Mouse (Mus musculus): ENCODE data around the gene Hmgb1. TPM values are rescaled to one million over a fixed set of nuclear protein-coding genes. Genes with fewer than 3 reads are reported as not detected.

Gene Hmgb1
- polyA plus RNA-seq, 1 experiment from 2014 or later: 1,555 TPM

DNA sequence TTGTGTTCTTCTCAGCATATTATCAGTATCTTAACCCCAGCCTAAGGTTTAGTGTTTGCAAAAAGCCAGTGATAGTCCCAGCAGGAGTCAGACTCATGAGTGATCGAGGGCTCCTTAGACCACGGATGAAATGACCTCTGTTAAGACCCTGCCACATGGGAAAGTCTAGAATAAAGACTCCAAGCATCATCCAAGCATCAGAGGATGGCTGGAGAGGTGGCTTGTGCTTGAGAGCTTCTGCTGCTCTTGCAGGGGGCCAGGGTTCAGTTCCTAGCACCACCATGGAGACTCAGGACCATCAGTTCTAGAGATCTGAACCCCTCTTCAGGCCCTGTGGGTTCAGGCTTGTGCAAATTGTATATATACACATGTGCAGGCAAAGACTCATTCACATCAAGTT, 16.2 kb downstream of the Hmgb1 start:
- Histone ChIP-seq H3K9me3 (ENCODE audit: control insufficient read depth, low read depth, low read length) (no peaks in the 10 kb centered on the region), H3K27ac (ENCODE audit: low read length) (no peak overlapping the region), H3K36me3 (ENCODE audit: control insufficient read depth, insufficient read depth, low read length) (no peaks in the 10 kb centered on the region), H3K9ac (replicated peaks; ENCODE audit: low read depth, low read length) (no peak overlapping the region), H3K27me3 (ENCODE audit: control insufficient read depth, insufficient read depth, low read length) (no peaks in the 10 kb centered on the region), H3K4me2 (replicated peaks; ENCODE audit: low read depth, low read length) (no peak overlapping the region), H3K4me3 (ENCODE audit: low read depth, low read length) (no peak overlapping the region), H3K4me1 (ENCODE audit: control insufficient read depth, insufficient read depth, low read length) (no peaks in the 10 kb centered on the region)
- WGBS: 90% methylated on average over 2 of the region's 2 CpGs
- no peak for ATAC-seq (ENCODE audit: insufficient number of reproducible peaks, insufficient read depth, low FRiP score, low read depth)

DNA sequence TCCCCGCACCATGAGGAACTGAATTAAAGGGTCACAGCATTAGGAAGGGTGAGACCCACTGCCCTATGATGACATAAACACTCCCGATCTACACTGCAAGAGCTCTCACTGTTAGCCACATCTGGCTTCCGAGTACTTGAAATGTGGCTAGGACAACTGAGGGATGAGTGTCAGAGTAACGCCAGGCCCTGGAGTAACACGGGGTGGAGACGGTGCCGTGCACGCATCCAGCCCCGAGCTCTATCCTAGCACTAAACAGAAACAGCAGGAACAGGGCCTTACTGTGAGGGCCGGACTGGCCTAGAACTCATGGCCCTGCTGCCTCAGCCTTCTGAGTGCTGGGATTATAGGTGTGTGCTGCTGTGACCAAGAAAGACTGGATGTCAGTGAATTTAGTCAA, 18.3 kb downstream of the Hmgb1 start:
- Histone ChIP-seq H3K36me3 (ENCODE audit: control insufficient read depth, insufficient read depth, low read length) (no peaks in the 10 kb centered on the region), H3K27me3 (ENCODE audit: control insufficient read depth, insufficient read depth, low read length) (no peaks in the 10 kb centered on the region), H3K27ac (ENCODE audit: low read length) (no peak overlapping the region), H3K9ac (replicated peaks; ENCODE audit: low read depth, low read length) (no peak overlapping the region), H3K9me3 (ENCODE audit: control insufficient read depth, low read depth, low read length) (no peaks in the 10 kb centered on the region), H3K4me3 (ENCODE audit: low read depth, low read length) (no peak overlapping the region), H3K4me1 (ENCODE audit: control insufficient read depth, insufficient read depth, low read length) (no peaks in the 10 kb centered on the region), H3K4me2 (replicated peaks; ENCODE audit: low read depth, low read length) (no peak overlapping the region)
- WGBS: 90% methylated on average over 10 of the region's 10 CpGs
- ATAC-seq (ENCODE audit: insufficient number of reproducible peaks, insufficient read depth, low FRiP score, low read depth): no peak

DNA sequence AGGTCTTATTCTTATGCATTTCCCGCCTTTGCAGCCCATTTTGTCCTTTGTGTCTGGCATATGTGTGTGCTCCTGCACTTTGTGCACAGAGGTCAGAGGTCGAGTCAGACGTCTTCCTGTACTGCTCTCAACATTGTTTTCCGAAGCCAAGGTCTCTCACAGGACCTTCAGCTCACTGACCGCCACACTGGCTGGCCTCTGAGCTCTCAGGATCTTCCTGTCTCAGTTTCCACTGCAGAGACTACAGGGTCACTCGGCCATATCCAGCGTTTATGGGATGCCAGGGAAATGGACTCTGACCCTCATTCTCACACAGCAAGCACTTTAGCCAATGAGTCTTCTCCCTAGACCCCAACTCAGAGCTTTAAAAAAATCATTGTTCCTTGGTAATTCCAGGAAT, 19.4 kb downstream of the Hmgb1 start:
- no peak overlapping the region for H3K4me3 ChIP-seq (ENCODE audit: low read depth, low read length)
- H3K36me3 ChIP-seq (ENCODE audit: control insufficient read depth, insufficient read depth, low read length): no peaks in the 10 kb centered on the region
- WGBS: 49% methylated on average over 7 of the region's 7 CpGs
- no peaks in the 10 kb centered on the region for H3K9me3 ChIP-seq (ENCODE audit: control insufficient read depth, low read depth, low read length)
- H3K4me2 ChIP-seq (replicated peaks; ENCODE audit: low read depth, low read length): no peak overlapping the region
- H3K27me3 ChIP-seq (ENCODE audit: control insufficient read depth, insufficient read depth, low read length): no peaks in the 10 kb centered on the region
- H3K9ac ChIP-seq (replicated peaks; ENCODE audit: low read depth, low read length): no peak overlapping the region
- H3K27ac ChIP-seq (ENCODE audit: low read length): no peak overlapping the region
- no peak for ATAC-seq (ENCODE audit: insufficient number of reproducible peaks, insufficient read depth, low FRiP score, low read depth)
- no peaks in the 10 kb centered on the region for H3K4me1 ChIP-seq (ENCODE audit: control insufficient read depth, insufficient read depth, low read length)

DNA sequence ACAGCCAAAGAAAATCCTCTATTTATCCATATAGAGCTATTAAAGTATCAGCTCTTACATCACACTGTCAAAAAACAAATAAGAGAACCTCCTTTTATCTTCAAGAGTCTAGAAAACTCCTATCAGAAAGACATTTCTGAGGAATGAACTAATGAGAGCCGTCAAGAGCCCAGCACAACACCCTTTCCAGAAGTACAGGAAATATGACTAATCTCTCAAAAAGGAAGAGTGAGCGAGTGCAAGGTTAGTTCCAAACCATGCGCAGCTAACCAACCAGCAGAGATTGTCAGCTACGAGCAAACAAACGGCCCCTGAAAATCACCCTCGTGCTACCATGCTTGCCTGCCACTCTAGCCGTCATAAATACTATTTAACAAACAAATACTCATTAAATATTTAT, 21.4 kb downstream of the Hmgb1 start:
- Histone ChIP-seq H3K27me3 (ENCODE audit: control insufficient read depth, insufficient read depth, low read length) (no peaks in the 10 kb centered on the region), H3K4me1 (ENCODE audit: control insufficient read depth, insufficient read depth, low read length) (no peaks in the 10 kb centered on the region), H3K9me3 (ENCODE audit: control insufficient read depth, low read depth, low read length) (no peaks in the 10 kb centered on the region), H3K9ac (replicated peaks; ENCODE audit: low read depth, low read length) (no peak overlapping the region), H3K27ac (ENCODE audit: low read length) (no peak overlapping the region), H3K4me3 (ENCODE audit: low read depth, low read length) (no peak overlapping the region), H3K36me3 (ENCODE audit: control insufficient read depth, insufficient read depth, low read length) (no peaks in the 10 kb centered on the region), H3K4me2 (replicated peaks; ENCODE audit: low read depth, low read length) (no peak overlapping the region)
- no peak for ATAC-seq (ENCODE audit: insufficient number of reproducible peaks, insufficient read depth, low FRiP score, low read depth)
- 81% methylated on average over 7 of the region's 7 CpGs for WGBS

DNA sequence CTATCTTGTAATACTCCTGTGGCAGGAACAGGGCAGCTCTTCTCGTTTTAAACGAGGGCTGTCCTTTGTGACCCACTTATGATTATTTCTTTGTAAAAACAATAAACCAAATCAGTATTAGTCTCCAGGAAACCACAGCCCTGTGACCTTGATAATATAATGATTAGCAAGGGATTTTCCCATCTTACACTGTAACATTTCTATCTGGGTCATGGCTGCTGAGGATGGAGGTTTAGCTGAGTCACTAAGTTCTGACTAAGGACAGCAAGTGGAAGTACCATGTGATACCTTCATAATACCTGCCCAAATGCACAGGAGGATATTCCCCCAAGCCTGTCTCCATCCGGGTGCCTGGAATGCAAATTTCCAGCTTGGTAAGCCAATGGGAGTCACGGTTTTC, 23.8 kb downstream of the Hmgb1 start:
- Histone ChIP-seq H3K4me3 (ENCODE audit: low read depth, low read length) (no peak overlapping the region), H3K27ac (ENCODE audit: low read length) (no peak overlapping the region), H3K4me1 (ENCODE audit: control insufficient read depth, insufficient read depth, low read length) (no peaks in the 10 kb centered on the region), H3K27me3 (ENCODE audit: control insufficient read depth, insufficient read depth, low read length) (no peaks in the 10 kb centered on the region), H3K4me2 (replicated peaks; ENCODE audit: low read depth, low read length) (no peak overlapping the region), H3K9ac (replicated peaks; ENCODE audit: low read depth, low read length) (no peak overlapping the region), H3K36me3 (ENCODE audit: control insufficient read depth, insufficient read depth, low read length) (no peaks in the 10 kb centered on the region), H3K9me3 (ENCODE audit: control insufficient read depth, low read depth, low read length) (no peaks in the 10 kb centered on the region)
- no peak for ATAC-seq (ENCODE audit: insufficient number of reproducible peaks, insufficient read depth, low FRiP score, low read depth)
- WGBS: 81% methylated on average over 4 of the region's 4 CpGs

DNA sequence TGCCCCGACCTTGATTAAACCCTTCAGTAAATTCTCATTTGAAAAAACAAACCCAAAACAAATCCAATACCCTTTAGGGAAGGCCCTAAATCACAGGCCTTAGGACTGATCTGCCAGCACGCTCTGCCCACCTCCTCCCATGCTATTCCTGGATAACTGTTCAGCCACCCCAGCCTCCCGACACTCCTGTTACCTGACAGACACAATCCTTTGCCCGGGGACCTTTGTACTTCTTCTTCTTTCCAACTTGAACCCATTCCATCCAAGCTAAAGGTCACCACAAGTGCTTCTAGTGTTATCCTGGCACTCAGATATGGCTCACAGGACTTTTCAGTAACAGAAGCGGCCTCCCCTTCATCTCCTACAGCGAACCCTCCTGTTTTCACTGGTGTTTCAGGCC, 25.3 kb downstream of the Hmgb1 start:
- no peak overlapping the region for H3K4me3 ChIP-seq (ENCODE audit: low read depth, low read length)
- ATAC-seq (ENCODE audit: insufficient number of reproducible peaks, insufficient read depth, low FRiP score, low read depth): no peak
- no peaks in the 10 kb centered on the region for H3K9me3 ChIP-seq (ENCODE audit: control insufficient read depth, low read depth, low read length)
- WGBS: 84% methylated on average over 6 of the region's 6 CpGs
- no peaks in the 10 kb centered on the region for H3K27me3 ChIP-seq (ENCODE audit: control insufficient read depth, insufficient read depth, low read length)
- H3K36me3 ChIP-seq (ENCODE audit: control insufficient read depth, insufficient read depth, low read length): no peaks in the 10 kb centered on the region
- no peak overlapping the region for H3K9ac ChIP-seq (replicated peaks; ENCODE audit: low read depth, low read length)
- no peaks in the 10 kb centered on the region for H3K4me1 ChIP-seq (ENCODE audit: control insufficient read depth, insufficient read depth, low read length)
- H3K4me2 ChIP-seq (replicated peaks; ENCODE audit: low read depth, low read length): no peak overlapping the region
- no peak overlapping the region for H3K27ac ChIP-seq (ENCODE audit: low read length)

DNA sequence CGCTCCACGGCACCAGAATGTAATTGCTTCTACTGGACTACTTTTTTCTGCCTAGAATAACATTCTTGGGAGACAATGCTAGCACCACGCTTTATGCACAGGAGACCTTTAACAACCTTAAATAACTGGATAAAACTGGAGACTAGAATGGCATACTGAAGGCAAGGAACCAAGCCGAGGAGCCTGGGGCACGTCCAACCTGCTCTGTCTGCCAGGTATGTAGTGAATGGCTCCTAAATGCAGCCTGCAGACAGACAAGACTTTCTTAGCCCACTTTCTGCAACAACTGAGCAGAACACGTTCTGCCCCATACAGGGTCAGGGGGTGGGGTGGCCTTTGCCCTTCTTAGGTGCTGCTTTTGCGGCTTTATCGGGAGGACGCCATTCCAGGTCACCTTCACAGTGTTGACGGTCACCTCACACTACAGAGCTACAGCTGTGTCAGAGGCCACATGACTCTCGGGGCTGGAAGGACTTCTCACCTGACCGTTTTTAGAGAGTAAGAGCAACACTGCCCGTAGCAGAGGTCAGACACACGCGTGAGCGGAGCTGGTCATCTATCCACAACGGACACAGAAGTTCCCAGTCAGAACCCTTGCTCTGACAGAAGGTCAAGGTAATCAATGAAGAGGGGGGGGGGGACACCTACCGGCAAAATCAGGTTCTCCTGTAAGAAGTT, 27.3 kb downstream of the Hmgb1 start:
- 0 out of 2 replicates have a peak, but pooled peaks cover 4% of the 10 kb centered on the region for H3K4me1 ChIP-seq (ENCODE audit: control insufficient read depth, insufficient read depth, low read length)
- WGBS: 87% methylated on average over 18 of the region's 18 CpGs
- no peak overlapping the region for H3K4me3 ChIP-seq (ENCODE audit: low read depth, low read length)
- no peak overlapping the region for H3K27ac ChIP-seq (ENCODE audit: low read length)
- H3K27me3 ChIP-seq (ENCODE audit: control insufficient read depth, insufficient read depth, low read length): no peaks in the 10 kb centered on the region
- no peaks in the 10 kb centered on the region for H3K9me3 ChIP-seq (ENCODE audit: control insufficient read depth, low read depth, low read length)
- H3K9ac ChIP-seq (replicated peaks; ENCODE audit: low read depth, low read length): no peak overlapping the region
- no peak for ATAC-seq (ENCODE audit: insufficient number of reproducible peaks, insufficient read depth, low FRiP score, low read depth)
- no peak overlapping the region for H3K4me2 ChIP-seq (replicated peaks; ENCODE audit: low read depth, low read length)
- no peaks in the 10 kb centered on the region for H3K36me3 ChIP-seq (ENCODE audit: control insufficient read depth, insufficient read depth, low read length)

DNA sequence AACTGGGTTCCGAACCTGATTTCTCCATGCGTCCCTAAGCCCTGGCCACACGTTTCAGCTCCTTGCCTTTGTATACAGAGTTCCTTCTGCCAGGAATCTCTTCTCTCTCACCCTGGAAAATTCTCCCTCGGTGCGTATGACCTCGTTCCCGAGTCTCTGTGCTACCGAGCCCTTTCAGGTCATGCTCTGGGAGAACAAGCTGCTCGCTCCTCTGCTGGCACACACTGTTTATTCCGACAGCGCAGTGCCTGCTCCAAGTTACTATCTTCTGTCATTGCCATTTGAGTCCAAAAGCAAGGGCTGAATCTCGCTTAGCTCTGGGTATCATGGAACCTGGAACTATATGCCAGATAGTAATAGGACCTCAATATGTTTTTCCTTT, 31.5 kb downstream of the Hmgb1 start:
- peak overlapping the region; percentile 62; the same call in 1 of the 2 replicates for H3K27ac ChIP-seq (ENCODE audit: low read length)
- no peak overlapping the region for H3K4me2 ChIP-seq (replicated peaks; ENCODE audit: low read depth, low read length)
- H3K27me3 ChIP-seq (ENCODE audit: control insufficient read depth, insufficient read depth, low read length): no peaks in the 10 kb centered on the region
- no peak overlapping the region for H3K4me3 ChIP-seq (ENCODE audit: low read depth, low read length)
- no peak; the same call in 1 of the 2 replicates for ATAC-seq (ENCODE audit: insufficient number of reproducible peaks, insufficient read depth, low FRiP score, low read depth)
- 0 out of 2 replicates have a peak, but pooled peaks cover 4% of the 10 kb centered on the region for H3K4me1 ChIP-seq (ENCODE audit: control insufficient read depth, insufficient read depth, low read length)
- no peaks in the 10 kb centered on the region for H3K9me3 ChIP-seq (ENCODE audit: control insufficient read depth, low read depth, low read length)
- H3K9ac ChIP-seq (replicated peaks; ENCODE audit: low read depth, low read length): no peak overlapping the region
- 51% methylated on average over 12 of the region's 12 CpGs for WGBS
- H3K36me3 ChIP-seq (ENCODE audit: control insufficient read depth, insufficient read depth, low read length): no peaks in the 10 kb centered on the region

All from stomach, embryonic 14.5 days (tissue).